In genomic region chr8:11183611-11184031, GRCm38 (mm10) we compare ENCODE assay signal across 11 mouse cellular contexts.
DNase-seq lines count a peak whose midpoint lies in the region; ATAC-seq and TF ChIP-seq lines count a peak whose summit lies in the region.
"Had no signal": no experiment of that assay in that cellular context is flagged by ENCODE, and none has a peak within 500 bp of the region (broad histone marks: within the 10 kb centered on the region; RNA-seq: fewer than 3 reads in every experiment).

No protein-coding gene starts in this region.

- H3K9ac ChIP-seq in liver, adult 2 months (ENCODE audit: low read depth, low read length): no peak overlapping the region
- no peak overlapping the region for H3K9ac ChIP-seq in liver, embryonic 11.5 days (ENCODE audit: low read depth, low read length)
- H3K9ac ChIP-seq: limb, embryonic 15.5 days; stomach, embryonic 15.5 days had no signal

- no peaks in the 10 kb centered on the region for H3K9me3 ChIP-seq in liver, embryonic 11.5 days (ENCODE audit: control insufficient read depth, low read length)
- no peaks in the 10 kb centered on the region for H3K9me3 ChIP-seq in forebrain, embryonic 10.5 days
- H3K9me3 ChIP-seq: limb, embryonic 15.5 days; stomach, embryonic 15.5 days had no signal

- peaks cover 3% of the 10 kb centered on the region; the same call in 1 of the 2 replicates for H3K4me1 ChIP-seq in liver, adult 2 months (ENCODE audit: control insufficient read depth, insufficient read depth, low read length)
- 0 out of 2 replicates have a peak, but pooled peaks cover 7% of the 10 kb centered on the region for H3K4me1 ChIP-seq in liver, embryonic 11.5 days (replicated peaks; ENCODE audit: control insufficient read depth, insufficient read depth, low read length)
- H3K4me1 ChIP-seq in forebrain, embryonic 10.5 days: peaks cover 37% of the 10 kb centered on the region

- no peak for TF ChIP-seq POLR2A in liver, adult 2 months (IDR thresholded peaks at IDR 0.05; ENCODE audit: extremely low read depth, insufficient read depth, low read length)

- H3K27me3 ChIP-seq in liver, adult 2 months (ENCODE audit: control insufficient read depth, insufficient read depth, low read length): 0 out of 2 replicates have a peak, but pooled peaks cover 8% of the 10 kb centered on the region
- H3K27me3 ChIP-seq in liver, embryonic 11.5 days (replicated peaks; ENCODE audit: control insufficient read depth, insufficient read depth, low read length): peaks cover 21% of the 10 kb centered on the region
- H3K27me3 ChIP-seq in forebrain, embryonic 10.5 days (ENCODE audit: poor library complexity, severe bottlenecking): peaks cover 40% of the 10 kb centered on the region

- intact Hi-C loops in heart, postnatal 10 days (cut with DNase I): loop anchor here (5.0 to 10.0 kb wide), 2 partner anchors 531 to 1139 kb away; no protein-coding TSS in a partner anchor

- no peak overlapping the region for H3K27ac ChIP-seq in liver, adult 2 months (replicated peaks; ENCODE audit: insufficient read depth, low read depth, low read length)
- H3K27ac ChIP-seq in liver, embryonic 11.5 days (ENCODE audit: low read depth, low read length): no peak overlapping the region
- H3K27ac ChIP-seq in forebrain, embryonic 10.5 days: no peak overlapping the region
- H3K27ac ChIP-seq: limb, embryonic 15.5 days; stomach, embryonic 15.5 days had no signal

- no peaks in the 10 kb centered on the region for H3K79me2 ChIP-seq in liver, adult 2 months (ENCODE audit: control insufficient read depth, insufficient read depth, low read length)

- no peak for TF ChIP-seq CTCF in liver, adult 2 months (IDR thresholded peaks at IDR 0.05; ENCODE audit: low read depth, low read length)

- peak; percentile 93 for DNase-seq in liver, adult 2 months (ENCODE audit: extremely low read depth, low read depth, low spot score)
- no peak for DNase-seq in liver, embryonic 11.5 days (ENCODE audit: low spot score)
- peak; percentile 87 for DNase-seq in gastrocnemius, adult 18-20 months (ENCODE audit: low spot score)
- DNase-seq in heart, postnatal 10 days: peak; percentile 82 to 89
- DNase-seq in skeletal muscle tissue, adult 2 months (ENCODE audit: low read depth, low spot score): peak; percentile 95
- no peak for DNase-seq in urinary bladder, postnatal 36 days (ENCODE audit: low spot score in 2 of 2)
- DNase-seq in forebrain, embryonic 10.5 days (ENCODE audit: extremely low spot score, low spot score): no peak
- DNase-seq: kidney, postnatal 10 days had no signal

- H3K4me2 ChIP-seq in liver, embryonic 11.5 days: no peak overlapping the region
- H3K4me2 ChIP-seq: limb, embryonic 15.5 days; stomach, embryonic 15.5 days had no signal

- whole genome bisulfite sequencing in liver, adult 2 months: 12% methylated on average over 9 of the region's 9 CpGs
- WGBS in liver, embryonic 11.5 days: 51% methylated on average over 9 of the region's 9 CpGs
- WGBS in forebrain, embryonic 10.5 days: 84% methylated on average over 9 of the region's 9 CpGs

- H3K36me3 ChIP-seq in liver, adult 2 months (ENCODE audit: control insufficient read depth, insufficient read depth, low read length): no peaks in the 10 kb centered on the region
- H3K36me3 ChIP-seq in liver, embryonic 11.5 days (ENCODE audit: control insufficient read depth, insufficient read depth, low read length): no peaks in the 10 kb centered on the region
- no peaks in the 10 kb centered on the region for H3K36me3 ChIP-seq in forebrain, embryonic 10.5 days (replicated peaks)
- H3K36me3 ChIP-seq: limb, embryonic 15.5 days; stomach, embryonic 15.5 days had no signal

- H3K4me3 ChIP-seq in liver, adult 2 months (ENCODE audit: insufficient read depth, low read depth, low read length): no peak overlapping the region
- H3K4me3 ChIP-seq in liver, embryonic 11.5 days (ENCODE audit: low read depth, low read length): no peak overlapping the region
- no peak overlapping the region for H3K4me3 ChIP-seq in forebrain, embryonic 10.5 days
- H3K4me3 ChIP-seq: limb, embryonic 15.5 days; stomach, embryonic 15.5 days had no signal

- no peak for ATAC-seq in liver, embryonic 11.5 days (replicated peaks; ENCODE audit: low FRiP score)
- ATAC-seq: forebrain, embryonic 14.5 days had no signal

Comparison
In these comparisons a context has a peak if more than half of its experiments do, and no peak if none do; other contexts are left out.
1. DNase-seq: peak in liver, adult 2 months (single experiment), gastrocnemius, adult 18-20 months (single experiment), heart, postnatal 10 days (2 of 2) and skeletal muscle tissue, adult 2 months (single experiment); none in liver, embryonic 11.5 days (single experiment), urinary bladder, postnatal 36 days (0 of 2) and forebrain, embryonic 10.5 days (single experiment).